Mouse (Mus musculus) liver, embryonic 14.5 days (tissue): ENCODE measurements at regions not wholly inside any gene's neighbourhood (a gene's known extent, or its start where the extent isn't known, plus 50 kb on each side); places are given as distances from the start of the nearest gene placed in this dataset.

ENCODE experiments used
- CTCF ChIP-seq: IDR thresholded peaks from 2 replicates; pipeline ENCODE4 v1.5.1; 2016; ENCODE audit warnings: antibody characterized with exemption, low read depth, control low read depth
- EP300 ChIP-seq: IDR thresholded peaks from 2 replicates; pipeline ENCODE4 v1.6.1; 2016; ENCODE audit warnings: antibody characterized with exemption, low read depth

DNA sequence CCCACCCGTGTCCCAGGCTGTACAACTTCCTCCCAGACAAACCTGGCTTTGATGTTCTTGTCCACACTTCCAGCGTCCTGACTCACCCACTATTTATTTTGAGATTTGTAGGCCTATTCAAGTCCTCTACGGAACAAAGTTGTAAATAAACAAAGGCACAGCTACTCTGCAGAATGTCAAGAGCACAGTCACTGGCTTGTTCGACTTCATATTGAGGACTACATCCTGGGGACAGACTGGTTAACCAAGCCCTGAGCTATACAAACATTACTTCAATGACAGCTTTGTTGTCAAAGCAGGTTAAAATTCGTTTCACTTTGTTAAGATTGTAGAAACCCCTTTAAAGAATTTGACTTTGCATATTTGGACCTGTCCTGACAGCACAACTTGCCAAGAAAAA, 190.3 kb upstream of the Ctso start:
- TF ChIP-seq CTCF (no peak), EP300 (no peak)
